16 mouse cellular contexts compared by ENCODE assay signal in the genomic region with DNA sequence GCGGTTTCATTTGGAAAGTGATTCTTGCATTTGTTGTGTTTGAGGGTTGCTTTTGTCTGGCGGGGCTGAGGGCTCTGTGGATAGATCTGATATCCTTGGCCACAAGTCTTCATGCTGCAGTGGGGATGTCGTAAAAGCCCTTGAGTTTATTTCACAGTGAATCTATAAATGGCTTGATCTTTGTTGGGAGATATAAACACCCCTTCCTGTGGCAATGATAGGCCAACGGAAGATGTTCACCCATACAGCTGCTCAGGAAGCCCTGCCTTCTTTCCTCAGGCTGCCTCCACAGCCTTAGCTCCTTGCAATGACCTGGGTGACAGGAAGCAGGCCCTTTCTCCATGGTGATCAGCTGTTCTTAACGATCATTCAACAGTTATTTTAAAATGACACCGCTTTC.
DNase-seq lines count a peak whose midpoint lies in the region; ATAC-seq and TF ChIP-seq lines count a peak whose summit lies in the region.
"Had no signal": no experiment of that assay in that cellular context is flagged by ENCODE, and none has a peak within 500 bp of the region (broad histone marks: within the 10 kb centered on the region; RNA-seq: fewer than 3 reads in every experiment).

No protein-coding gene starts in this region.

- H3K4me3 ChIP-seq in hindbrain, embryonic 10.5 days, result no peak overlapping the region
- H3K4me3 ChIP-seq in hindbrain, postnatal 0 days (ENCODE audit: low read length), result no peak overlapping the region
- no peak overlapping the region for H3K4me3 ChIP-seq in liver, embryonic 11.5 days (ENCODE audit: low read depth, low read length)
- H3K4me3 ChIP-seq: forebrain, embryonic 13.5 days; liver, embryonic 13.5 days; midbrain, embryonic 15.5 days had no signal

- H3K27ac ChIP-seq in hindbrain, embryonic 10.5 days, result peak overlapping the region; percentile 45; the same call in 1 of the 2 replicates
- H3K27ac ChIP-seq in hindbrain, postnatal 0 days, result no peak overlapping the region
- no peak overlapping the region for H3K27ac ChIP-seq in liver, embryonic 11.5 days (ENCODE audit: low read depth, low read length)
- H3K27ac ChIP-seq: forebrain, embryonic 13.5 days; liver, embryonic 13.5 days; midbrain, embryonic 15.5 days; stomach, postnatal 0 days had no signal

- H3K9me3 ChIP-seq in hindbrain, embryonic 10.5 days, result no peaks in the 10 kb centered on the region
- no peaks in the 10 kb centered on the region for H3K9me3 ChIP-seq in hindbrain, postnatal 0 days (ENCODE audit: low read length)
- H3K9me3 ChIP-seq in liver, embryonic 11.5 days (ENCODE audit: control insufficient read depth, low read length), result no peaks in the 10 kb centered on the region
- H3K9me3 ChIP-seq: forebrain, embryonic 13.5 days; liver, embryonic 13.5 days; midbrain, embryonic 15.5 days had no signal

- intact Hi-C loops in gastrocnemius, postnatal 36 days (cut with DNase I), result no loop called here

- DNase-seq in hindbrain, embryonic 10.5 days (ENCODE audit: low spot score), result no peak
- no peak for DNase-seq in hindbrain, postnatal 0 days (ENCODE audit: low spot score)
- peak; percentile 39 for DNase-seq in thymus, postnatal 4 days
- no peak for DNase-seq in Muller cell, postnatal 12 days (ENCODE audit: inconsistent ontology term)
- no peak for DNase-seq in liver, embryonic 11.5 days (ENCODE audit: low spot score)
- no peak for DNase-seq in gastrocnemius, postnatal 36 days
- DNase-seq: cerebellum, postnatal 10 days; gastrocnemius, postnatal 14 days; liver, embryonic 13.5 days; right cerebral cortex, postnatal 14 days had no signal

- H3K36me3 ChIP-seq in hindbrain, embryonic 10.5 days, result no peaks in the 10 kb centered on the region
- H3K36me3 ChIP-seq in hindbrain, postnatal 0 days (ENCODE audit: insufficient read depth, low read length), result no peaks in the 10 kb centered on the region
- H3K36me3 ChIP-seq in liver, embryonic 11.5 days (ENCODE audit: control insufficient read depth, insufficient read depth, low read length), result no peaks in the 10 kb centered on the region
- H3K36me3 ChIP-seq: liver, embryonic 13.5 days; midbrain, embryonic 15.5 days had no signal

- H3K4me2 ChIP-seq in hindbrain, postnatal 0 days (ENCODE audit: low read depth, low read length), result no peak overlapping the region
- H3K4me2 ChIP-seq in liver, embryonic 11.5 days, result no peak overlapping the region
- H3K4me2 ChIP-seq: forebrain, embryonic 13.5 days; liver, embryonic 13.5 days; midbrain, embryonic 15.5 days had no signal

- WGBS in hindbrain, embryonic 10.5 days, result 86% methylated on average over 6 of the region's 6 CpGs
- 81% methylated on average over 6 of the region's 6 CpGs for whole genome bisulfite sequencing in hindbrain, postnatal 0 days
- WGBS in liver, embryonic 11.5 days, result 56% methylated on average over 6 of the region's 6 CpGs

- no peaks in the 10 kb centered on the region for H3K27me3 ChIP-seq in hindbrain, embryonic 10.5 days (ENCODE audit: insufficient read depth, poor library complexity, severe bottlenecking)
- H3K27me3 ChIP-seq in hindbrain, postnatal 0 days (ENCODE audit: insufficient read depth, low read length), result no peaks in the 10 kb centered on the region
- H3K27me3 ChIP-seq in liver, embryonic 11.5 days (replicated peaks; ENCODE audit: control insufficient read depth, insufficient read depth, low read length), result no peaks in the 10 kb centered on the region
- H3K27me3 ChIP-seq: forebrain, embryonic 13.5 days; liver, embryonic 13.5 days; midbrain, embryonic 15.5 days; Patski had no signal

- peaks cover 11% of the 10 kb centered on the region for H3K4me1 ChIP-seq in hindbrain, embryonic 10.5 days (replicated peaks)
- H3K4me1 ChIP-seq in hindbrain, postnatal 0 days (ENCODE audit: insufficient read depth, low read length), result no peaks in the 10 kb centered on the region
- peaks cover 7% of the 10 kb centered on the region for H3K4me1 ChIP-seq in liver, embryonic 11.5 days (replicated peaks; ENCODE audit: control insufficient read depth, insufficient read depth, low read length)
- H3K4me1 ChIP-seq: forebrain, embryonic 13.5 days; midbrain, embryonic 15.5 days had no signal

- ATAC-seq in hindbrain, postnatal 0 days, result no peak
- peak; percentile 68 for ATAC-seq in inflammation-experienced regulatory T-cells, adult 6 months
- ATAC-seq in megakaryocyte, adult 5-6 weeks (ENCODE audit: poor library complexity, severe bottlenecking), result peak; percentile 57
- no peak for ATAC-seq in liver, embryonic 11.5 days (replicated peaks; ENCODE audit: low FRiP score)
- ATAC-seq: forebrain, embryonic 13.5 days; midbrain, embryonic 15.5 days; Patski had no signal

- TF ChIP-seq CTCF in hindbrain, postnatal 0 days (IDR thresholded peaks at IDR 0.05; ENCODE audit: low read depth), result no peak

- no peak overlapping the region for H3K9ac ChIP-seq in hindbrain, postnatal 0 days (replicated peaks; ENCODE audit: low read length)
- no peak overlapping the region for H3K9ac ChIP-seq in liver, embryonic 11.5 days (ENCODE audit: low read depth, low read length)
- H3K9ac ChIP-seq: forebrain, embryonic 13.5 days; liver, embryonic 13.5 days; midbrain, embryonic 15.5 days had no signal

Comparison
In these comparisons a context has a peak if more than half of its experiments do, and no peak if none do; other contexts are left out.
1. ATAC-seq: peak in inflammation-experienced regulatory T-cells, adult 6 months (single experiment) and megakaryocyte, adult 5-6 weeks (single experiment); none in hindbrain, postnatal 0 days (single experiment) and liver, embryonic 11.5 days (single experiment).